Mouse (Mus musculus) erythroblast, embryonic 14.5 days (primary cell): ENCODE measurements at regions not wholly inside any gene's neighbourhood (a gene's known extent, or its start where the extent isn't known, plus 50 kb on each side); places are given as distances from the start of the nearest gene placed in this dataset.

Source experiments
- H3K27me3 ChIP-seq: 2 replicates; pipeline ENCODE4 v1.6.1; 2012; ENCODE audit warnings: inconsistent platforms; ENCODE audit not compliant: control insufficient read depth
- H3K36me3 ChIP-seq: 2 replicates; pipeline ENCODE4 v1.6.1; 2012; ENCODE audit warnings: mild to moderate bottlenecking, inconsistent platforms; ENCODE audit not compliant: control insufficient read depth
- H3K4me1 ChIP-seq: 2 replicates; pipeline ENCODE4 v1.6.1; 2012; ENCODE audit warnings: inconsistent platforms; ENCODE audit not compliant: control insufficient read depth
- H3K4me3 ChIP-seq: replicated peaks from 2 replicates; pipeline ENCODE3; 2012; ENCODE audit warnings: moderate library complexity, mild to moderate bottlenecking, inconsistent platforms
- H3K9me3 ChIP-seq: 2 replicates; pipeline ENCODE4 v1.6.1; 2012; ENCODE audit warnings: low read length, inconsistent platforms, mixed read lengths; ENCODE audit not compliant: control insufficient read depth
- GATA1 ChIP-seq: IDR thresholded peaks from 2 replicates; pipeline ENCODE4 v1.6.1; 2012; ENCODE audit warnings: low read length, inconsistent platforms, mixed read lengths
- TAL1 ChIP-seq: IDR thresholded peaks from 3 replicates; pipeline ENCODE4 v1.6.1; 2012; ENCODE audit warnings: low read length, inconsistent platforms, mixed read lengths

GRCm38 (mm10) chr5:133569096-133569495, 530.4 kb upstream of the Castor2 start:
- Histone ChIP-seq H3K9me3 (peaks cover 52% of the 10 kb centered on the region), H3K4me3 (no peak overlapping the region), H3K4me1 (no peaks in the 10 kb centered on the region), H3K36me3 (no peaks in the 10 kb centered on the region), H3K27me3 (no peaks in the 10 kb centered on the region)
- TF ChIP-seq GATA1 (no peak), TAL1 (no peak)

DNA sequence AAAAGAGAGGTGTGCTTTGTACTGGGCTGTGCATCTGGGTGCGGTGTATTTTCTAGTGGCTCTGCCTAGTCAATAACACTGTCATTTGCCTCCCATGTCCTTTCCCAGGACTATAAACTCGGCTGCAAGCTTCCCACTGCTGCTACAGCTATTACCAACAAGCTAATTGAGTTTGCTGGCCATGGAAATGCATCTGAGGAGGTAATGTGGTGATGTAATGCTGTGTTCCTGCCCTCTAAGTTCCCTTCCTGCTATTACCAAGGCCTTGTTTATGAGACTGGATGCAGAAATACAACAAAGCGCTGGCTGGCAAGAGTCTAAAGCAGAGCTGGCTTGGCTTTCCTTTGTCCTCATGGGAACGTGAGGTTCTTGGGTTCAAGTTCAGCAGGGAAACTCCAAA, 533.0 kb upstream of the Castor2 start:
- peaks cover 34% of the 10 kb centered on the region for H3K9me3 ChIP-seq
- TF ChIP-seq GATA1 (no peak), TAL1 (no peak)
- H3K27me3 ChIP-seq: no peaks in the 10 kb centered on the region
- H3K4me3 ChIP-seq: no peak overlapping the region
- no peaks in the 10 kb centered on the region for H3K36me3 ChIP-seq
- no peaks in the 10 kb centered on the region for H3K4me1 ChIP-seq

DNA sequence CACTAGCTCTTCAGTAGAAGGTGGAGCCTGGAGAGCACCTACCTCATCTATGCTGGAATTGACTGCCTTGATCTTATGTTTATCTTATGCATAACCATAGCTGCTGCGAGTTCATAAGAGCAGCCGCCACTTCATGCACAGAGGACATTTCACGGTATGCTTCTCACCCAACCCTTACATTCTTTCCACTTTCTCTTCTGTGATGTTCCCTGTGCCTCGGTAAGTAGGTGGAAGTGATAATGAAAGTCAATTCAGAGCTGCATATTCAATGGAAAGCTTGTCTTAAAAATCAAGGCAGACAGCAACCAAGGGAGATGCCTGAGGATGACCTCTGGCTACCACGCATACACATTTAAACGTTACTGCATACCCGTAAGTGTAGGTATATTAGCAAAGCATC, 548.9 kb upstream of the Castor2 start:
- no peaks in the 10 kb centered on the region for H3K36me3 ChIP-seq
- TF ChIP-seq GATA1: no peak
- no peak for TF ChIP-seq TAL1
- no peaks in the 10 kb centered on the region for H3K4me1 ChIP-seq
- peaks cover 25% of the 10 kb centered on the region for H3K9me3 ChIP-seq
- no peak overlapping the region for H3K4me3 ChIP-seq
- H3K27me3 ChIP-seq: no peaks in the 10 kb centered on the region

- no peak overlapping the region for H3K4me3 ChIP-seq
- no peaks in the 10 kb centered on the region for H3K27me3 ChIP-seq
- no peak for TF ChIP-seq TAL1
- no peak for TF ChIP-seq GATA1
- no peaks in the 10 kb centered on the region for H3K36me3 ChIP-seq
- no peaks in the 10 kb centered on the region for H3K4me1 ChIP-seq
- peaks cover 24% of the 10 kb centered on the region for H3K9me3 ChIP-seq
Observed at GRCm38 (mm10) chr5:133542217-133542616, 557.3 kb upstream of the Castor2 start.

DNA sequence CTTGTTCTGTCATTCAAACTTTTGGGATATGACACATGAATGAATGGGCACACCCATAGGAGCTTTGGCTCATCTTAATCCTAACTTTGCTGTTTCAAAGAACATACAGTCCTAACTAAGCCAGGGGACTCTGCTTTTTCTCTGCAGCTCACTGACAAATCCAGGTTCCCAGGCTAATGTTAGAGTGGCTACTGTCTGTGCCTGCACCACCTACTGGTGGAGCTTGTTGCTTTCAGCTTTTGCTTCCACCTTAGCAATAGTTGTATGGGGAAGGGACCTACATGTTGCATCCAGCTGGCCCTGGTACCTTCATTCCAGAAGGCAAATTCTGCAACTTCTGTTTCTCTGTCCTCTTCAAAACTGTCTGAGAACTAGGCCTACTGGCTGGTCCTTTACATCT, 566.8 kb upstream of the Castor2 start:
- H3K4me3 ChIP-seq: no peak overlapping the region
- H3K9me3 ChIP-seq: peaks cover 26% of the 10 kb centered on the region
- no peaks in the 10 kb centered on the region for H3K4me1 ChIP-seq
- H3K36me3 ChIP-seq: no peaks in the 10 kb centered on the region
- no peak for TF ChIP-seq TAL1
- TF ChIP-seq GATA1: no peak
- no peaks in the 10 kb centered on the region for H3K27me3 ChIP-seq

GRCm38 (mm10) chr5:133505661-133506060, 593.9 kb upstream of the Castor2 start:
- Histone ChIP-seq H3K4me3 (no peak overlapping the region), H3K9me3 (no peaks in the 10 kb centered on the region; the same call in none of the 2 replicates), H3K27me3 (no peaks in the 10 kb centered on the region), H3K36me3 (no peaks in the 10 kb centered on the region), H3K4me1 (no peaks in the 10 kb centered on the region)
- TF ChIP-seq TAL1 (no peak), GATA1 (no peak)

GRCm38 (mm10) chr5:133487806-133488290, 611.7 kb upstream of the Castor2 start:
- no peaks in the 10 kb centered on the region for H3K27me3 ChIP-seq

GRCm38 (mm10) chr5:133482291-133483086, 617.0 kb upstream of the Castor2 start:
- no peak for TF ChIP-seq TAL1
- TF ChIP-seq GATA1: no peak
- H3K36me3 ChIP-seq: no peaks in the 10 kb centered on the region
- H3K4me3 ChIP-seq: no peak overlapping the region
- H3K4me1 ChIP-seq: no peaks in the 10 kb centered on the region
- H3K9me3 ChIP-seq: peaks cover 37% of the 10 kb centered on the region
- no peaks in the 10 kb centered on the region for H3K27me3 ChIP-seq

More at GRCm38 (mm10) chr5:133487806-133488290, 611.7 kb upstream of the Castor2 start:
- H3K36me3 ChIP-seq: no peaks in the 10 kb centered on the region
- TF ChIP-seq TAL1 (no peak), GATA1 (no peak)
- peaks cover 31% of the 10 kb centered on the region for H3K9me3 ChIP-seq
- H3K4me1 ChIP-seq: no peaks in the 10 kb centered on the region
- H3K4me3 ChIP-seq: no peak overlapping the region

- H3K36me3 ChIP-seq: no peaks in the 10 kb centered on the region
- no peak for TF ChIP-seq TAL1
- no peak for TF ChIP-seq GATA1
- H3K4me3 ChIP-seq: no peak overlapping the region
- peaks cover 37% of the 10 kb centered on the region for H3K9me3 ChIP-seq
- H3K27me3 ChIP-seq: no peaks in the 10 kb centered on the region
- no peaks in the 10 kb centered on the region for H3K4me1 ChIP-seq
Observed at GRCm38 (mm10) chr5:133479205-133479604, 620.3 kb upstream of the Castor2 start.
